Mouse (Mus musculus): Measurements from ENCODE around the gene Lce1a2. TPM values are rescaled to one million over a fixed set of nuclear protein-coding genes. Genes with fewer than 3 reads are reported as not detected.

Gene Lce1a2
- total and polyA plus RNA-seq, 3 experiments = not detected

DNA sequence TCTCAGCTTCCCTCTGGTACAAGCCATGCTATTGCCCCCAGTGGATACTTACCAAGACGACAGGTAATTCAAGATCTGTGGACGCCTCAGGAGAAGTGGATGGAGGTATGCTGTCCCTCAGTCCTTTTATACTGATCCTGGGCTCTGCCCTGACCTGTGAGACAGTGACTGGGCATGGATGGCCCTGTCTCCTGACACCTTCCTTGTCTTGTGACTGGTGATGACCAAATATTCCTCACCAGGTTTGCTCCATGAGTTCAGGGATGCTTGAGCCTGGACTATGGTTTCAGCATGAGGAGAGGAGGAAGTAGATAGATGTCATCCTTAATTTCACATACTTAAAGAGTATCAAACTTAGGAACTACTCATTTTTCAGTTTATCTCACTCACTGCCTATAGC lies 17.0 kb upstream of the Lce1a2 start, which contains the start of gene Lce1d:
Lce1d (minus strand) TSS at position 101 of the 400 bp plus-strand sequence.
- Histone ChIP-seq H3K9ac (ENCODE audit: low read depth, low read length) (no peak within 1 kb of the TSS), H3K4me1 (ENCODE audit: control insufficient read depth, insufficient read depth, low read length) (no peaks in the 10 kb centered on the region), H3K27ac (no peak within 1 kb of the TSS), H3K4me3 (no peak within 1 kb of the TSS), H3K27me3 (ENCODE audit: control insufficient read depth, insufficient read depth, low read length) (no peaks in the 10 kb centered on the region), H3K79me2 (replicated peaks; ENCODE audit: control insufficient read depth, insufficient read depth, low read length) (no peaks in the 10 kb centered on the region), H3K36me3 (ENCODE audit: control insufficient read depth, insufficient read depth, low read length) (no peaks in the 10 kb centered on the region)
- WGBS = 43% methylated on average over 2 of the region's 2 CpGs
- intact Hi-C loops (cut with DNase I) = no loop called here
- no peak for DNase-seq
- TF ChIP-seq EP300 (IDR thresholded peaks at IDR 0.05; ENCODE audit: insufficient read depth, low read depth, low read length) (no peak), CTCF (IDR thresholded peaks at IDR 0.05) (no peak), POLR2A (IDR thresholded peaks at IDR 0.05; ENCODE audit: insufficient read depth, low read depth, low read length) (no peak)

GRCm38 (mm10) chr3:92678947-92679346 lies 8.8 kb upstream of the Lce1a2 start, which contains the start of gene Lce1c:
Lce1c (plus strand) TSS chr3:92679247.
- intact Hi-C loops (cut with DNase I) = no loop called here
- no peaks in the 10 kb centered on the region for H3K79me2 ChIP-seq (replicated peaks; ENCODE audit: control insufficient read depth, insufficient read depth, low read length)
- H3K27ac ChIP-seq = no peak within 1 kb of the TSS
- H3K4me1 ChIP-seq (ENCODE audit: control insufficient read depth, insufficient read depth, low read length) = no peaks in the 10 kb centered on the region
- 74% methylated on average over 4 of the region's 4 CpGs for WGBS
- no peaks in the 10 kb centered on the region for H3K27me3 ChIP-seq (ENCODE audit: control insufficient read depth, insufficient read depth, low read length)
- no peak within 1 kb of the TSS for H3K4me3 ChIP-seq
- TF ChIP-seq POLR2A (IDR thresholded peaks at IDR 0.05; ENCODE audit: insufficient read depth, low read depth, low read length) (no peak), CTCF (IDR thresholded peaks at IDR 0.05) (no peak), EP300 (IDR thresholded peaks at IDR 0.05; ENCODE audit: insufficient read depth, low read depth, low read length) (no peak)
- no peak within 1 kb of the TSS for H3K9ac ChIP-seq (ENCODE audit: low read depth, low read length)
- DNase-seq = no peak
- no peaks in the 10 kb centered on the region for H3K36me3 ChIP-seq (ENCODE audit: control insufficient read depth, insufficient read depth, low read length)

- TF ChIP-seq CTCF (IDR thresholded peaks at IDR 0.05) = no peak
- TF ChIP-seq EP300 (IDR thresholded peaks at IDR 0.05; ENCODE audit: insufficient read depth, low read depth, low read length) = no peak
- TF ChIP-seq POLR2A (IDR thresholded peaks at IDR 0.05; ENCODE audit: insufficient read depth, low read depth, low read length) = no peak
- Histone ChIP-seq H3K27me3 (ENCODE audit: control insufficient read depth, insufficient read depth, low read length) (no peaks in the 10 kb centered on the region), H3K36me3 (ENCODE audit: control insufficient read depth, insufficient read depth, low read length) (no peaks in the 10 kb centered on the region), H3K27ac (no peak within 1 kb of the TSS), H3K79me2 (replicated peaks; ENCODE audit: control insufficient read depth, insufficient read depth, low read length) (no peaks in the 10 kb centered on the region), H3K9ac (ENCODE audit: low read depth, low read length) (no peak within 1 kb of the TSS), H3K4me1 (ENCODE audit: control insufficient read depth, insufficient read depth, low read length) (no peaks in the 10 kb centered on the region), H3K4me3 (no peak within 1 kb of the TSS)
- intact Hi-C loops (cut with DNase I) = no loop called here
- no peak for DNase-seq
These were observed 13.3 kb downstream of the Lce1a2 start, which contains the start of gene Lce1b for GRCm38 (mm10) chr3:92656826-92657225. Lce1b (minus strand) TSS chr3:92656926.

GRCm38 (mm10) chr3:92648207-92648606 lies 21.9 kb downstream of the Lce1a2 start, which contains the start of gene Lce1a1:
Lce1a1 (minus strand) TSS chr3:92648307.
- no peak within 1 kb of the TSS for H3K27ac ChIP-seq
- no peak within 1 kb of the TSS for H3K9ac ChIP-seq (ENCODE audit: low read depth, low read length)
- H3K27me3 ChIP-seq (ENCODE audit: control insufficient read depth, insufficient read depth, low read length) = no peaks in the 10 kb centered on the region
- 76% methylated on average over 1 of the region's 1 CpGs for WGBS
- H3K4me3 ChIP-seq = no peak within 1 kb of the TSS
- no peak for TF ChIP-seq EP300 (IDR thresholded peaks at IDR 0.05; ENCODE audit: insufficient read depth, low read depth, low read length)
- no peak for TF ChIP-seq POLR2A (IDR thresholded peaks at IDR 0.05; ENCODE audit: insufficient read depth, low read depth, low read length)
- TF ChIP-seq CTCF (IDR thresholded peaks at IDR 0.05) = no peak
- H3K36me3 ChIP-seq (ENCODE audit: control insufficient read depth, insufficient read depth, low read length) = no peaks in the 10 kb centered on the region
- intact Hi-C loops (cut with DNase I) = no loop called here
- DNase-seq = no peak
- no peaks in the 10 kb centered on the region for H3K4me1 ChIP-seq (ENCODE audit: control insufficient read depth, insufficient read depth, low read length)
- H3K79me2 ChIP-seq (replicated peaks; ENCODE audit: control insufficient read depth, insufficient read depth, low read length) = no peaks in the 10 kb centered on the region

- no peak for TF ChIP-seq CTCF (IDR thresholded peaks at IDR 0.05)
- TF ChIP-seq POLR2A (IDR thresholded peaks at IDR 0.05; ENCODE audit: insufficient read depth, low read depth, low read length) = no peak
- TF ChIP-seq EP300 (IDR thresholded peaks at IDR 0.05; ENCODE audit: insufficient read depth, low read depth, low read length) = no peak
- no peak for DNase-seq
- Histone ChIP-seq H3K79me2 (replicated peaks; ENCODE audit: control insufficient read depth, insufficient read depth, low read length) (no peaks in the 10 kb centered on the region), H3K27ac (no peak overlapping the region), H3K4me3 (no peak overlapping the region), H3K9ac (ENCODE audit: low read depth, low read length) (no peak overlapping the region), H3K36me3 (ENCODE audit: control insufficient read depth, insufficient read depth, low read length) (no peaks in the 10 kb centered on the region), H3K27me3 (ENCODE audit: control insufficient read depth, insufficient read depth, low read length) (no peaks in the 10 kb centered on the region), H3K4me1 (ENCODE audit: control insufficient read depth, insufficient read depth, low read length) (no peaks in the 10 kb centered on the region)
- 90% methylated on average over 15 of the region's 15 CpGs for WGBS
- intact Hi-C loops (cut with DNase I) = no loop called here
These were observed 30.3 kb downstream of the Lce1a2 start for GRCm38 (mm10) chr3:92639854-92640253.

DNA sequence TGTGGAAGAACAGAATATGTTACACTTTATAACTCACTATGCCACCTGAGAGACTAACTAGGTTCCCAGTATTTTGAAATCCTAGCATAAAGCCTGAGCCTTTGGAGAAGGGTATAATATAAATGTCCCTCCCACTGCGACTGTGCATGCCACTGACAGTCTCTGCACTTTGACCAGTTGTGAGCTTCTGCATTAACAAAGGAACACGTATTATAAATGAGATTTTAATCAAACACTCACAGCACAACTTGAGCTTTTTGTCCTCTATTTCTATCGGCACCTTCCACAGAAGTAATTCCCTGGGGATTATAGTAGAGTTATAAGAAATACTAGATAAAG lies 31.5 kb downstream of the Lce1a2 start:
- no peaks in the 10 kb centered on the region for H3K27me3 ChIP-seq (ENCODE audit: control insufficient read depth, insufficient read depth, low read length)
- no peaks in the 10 kb centered on the region for H3K36me3 ChIP-seq (ENCODE audit: control insufficient read depth, insufficient read depth, low read length)
- no peak for TF ChIP-seq EP300 (IDR thresholded peaks at IDR 0.05; ENCODE audit: insufficient read depth, low read depth, low read length)
- TF ChIP-seq POLR2A (IDR thresholded peaks at IDR 0.05; ENCODE audit: insufficient read depth, low read depth, low read length) = no peak
- no peak for TF ChIP-seq CTCF (IDR thresholded peaks at IDR 0.05)
- 72% methylated on average over 3 of the region's 3 CpGs for WGBS
- H3K4me3 ChIP-seq = no peak overlapping the region
- no peaks in the 10 kb centered on the region for H3K4me1 ChIP-seq (ENCODE audit: control insufficient read depth, insufficient read depth, low read length)
- H3K9ac ChIP-seq (ENCODE audit: low read depth, low read length) = no peak overlapping the region
- intact Hi-C loops (cut with DNase I) = no loop called here
- H3K79me2 ChIP-seq (replicated peaks; ENCODE audit: control insufficient read depth, insufficient read depth, low read length) = no peaks in the 10 kb centered on the region
- no peak for DNase-seq
- no peak overlapping the region for H3K27ac ChIP-seq
